Mouse (Mus musculus) kidney, adult 2 months (tissue): Measurements from ENCODE around the gene Rai1. TPM values are rescaled to one million over a fixed set of nuclear protein-coding genes. Genes with fewer than 3 reads are reported as not detected.
A peak's percentile ranks its signal among the peaks of the same experiment; 100 is the strongest.

ENCODE experiments used
- DNase-seq: peaks from one replicate; pipeline ENCODE4 v3.0.0; 2021
- H3K27ac ChIP-seq: fragments of 200-500 bp; 2 replicates; pipeline ENCODE4 v1.5.1; 2012; ENCODE audit warnings: low read depth, low read length, control low read depth, inconsistent platforms; ENCODE audit not compliant: insufficient read depth
- H3K27me3 ChIP-seq: fragments of 200-500 bp; replicated peaks from 2 replicates; pipeline ENCODE4 v1.6.1; 2012; ENCODE audit warnings: mild to moderate bottlenecking, moderate library complexity, low read length, inconsistent platforms; ENCODE audit not compliant: control insufficient read depth, insufficient read depth
- H3K36me3 ChIP-seq: fragments of 200-500 bp; 2 replicates; pipeline ENCODE4 v1.6.1; 2012; ENCODE audit warnings: mild to moderate bottlenecking, moderate library complexity, low read length, inconsistent platforms; ENCODE audit not compliant: control insufficient read depth, insufficient read depth
- H3K4me1 ChIP-seq: fragments of 200-500 bp; 2 replicates; pipeline ENCODE4 v1.6.1; 2011; ENCODE audit warnings: low read length; ENCODE audit not compliant: control insufficient read depth, insufficient read depth
- H3K4me3 ChIP-seq: fragments of 200-500 bp; 2 replicates; pipeline ENCODE4 v1.5.1; 2011; ENCODE audit warnings: mild to moderate bottlenecking, low read depth, low read length, control low read depth; ENCODE audit not compliant: insufficient read depth
- CTCF ChIP-seq: fragments of 200-500 bp; conservative IDR thresholded peaks from 2 replicates; pipeline ENCODE4 v1.5.1; 2011; ENCODE audit warnings: low read depth, mild to moderate bottlenecking, control low read depth, low read length, moderate library complexity, mixed read lengths; ENCODE audit not compliant: insufficient read depth, insufficient read length
- POLR2A ChIP-seq: fragments of 200-500 bp; IDR thresholded peaks from one replicate; pipeline ENCODE4 v1.6.1; 2011; ENCODE audit warnings: low read depth, low read length, control low read depth
- WGBS: fragments of 180-500 bp; shearing (Covaris S2); methylation state at CpG from one replicate; pipeline ENCODE4 v1.1.7; 2018; 5-methylcytosine and 5-hydroxymethylcytosine counted together
- polyA plus RNA-seq: library from polyadenylated mRNA; depleted of rRNA; stranded (reverse); fragments of >200 nt; gene quantifications from 2 replicates; pipeline ENCODE4 v1.2.3, GENCODE M21; 2012

The Rai1 gene
- polyA plus RNA-seq, 1 experiment = 26.1 TPM

DNA sequence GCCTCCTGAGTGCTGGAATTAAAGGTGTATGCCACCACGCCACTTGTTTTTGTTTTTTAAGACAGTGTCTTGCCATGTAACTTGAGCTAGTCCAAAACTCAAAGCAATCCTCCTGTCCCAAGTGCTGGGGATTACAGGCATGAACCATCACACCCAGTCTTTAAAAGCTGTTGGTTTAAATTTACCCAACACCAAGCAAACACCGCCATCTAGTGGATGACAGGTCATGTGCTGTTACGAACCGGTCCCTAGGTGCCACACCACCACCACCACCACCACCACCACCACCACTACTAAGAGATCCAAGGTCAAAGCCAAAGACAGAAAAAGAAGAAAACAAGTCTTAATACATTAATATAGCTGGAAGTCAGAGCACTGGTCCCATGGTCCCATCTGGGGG is 28.0 kb upstream of the Rai1 start:
- WGBS = 17% methylated on average over 4 of the region's 4 CpGs
- Histone ChIP-seq H3K27me3 (no peaks in the 10 kb centered on the region), H3K27ac (no peak overlapping the region), H3K36me3 (no peaks in the 10 kb centered on the region), H3K4me1 (no peaks in the 10 kb centered on the region), H3K4me3 (no peak overlapping the region)
- DNase-seq = peak; percentile 82
- TF ChIP-seq POLR2A = no peak
- peak; percentile 78 for TF ChIP-seq CTCF

DNA sequence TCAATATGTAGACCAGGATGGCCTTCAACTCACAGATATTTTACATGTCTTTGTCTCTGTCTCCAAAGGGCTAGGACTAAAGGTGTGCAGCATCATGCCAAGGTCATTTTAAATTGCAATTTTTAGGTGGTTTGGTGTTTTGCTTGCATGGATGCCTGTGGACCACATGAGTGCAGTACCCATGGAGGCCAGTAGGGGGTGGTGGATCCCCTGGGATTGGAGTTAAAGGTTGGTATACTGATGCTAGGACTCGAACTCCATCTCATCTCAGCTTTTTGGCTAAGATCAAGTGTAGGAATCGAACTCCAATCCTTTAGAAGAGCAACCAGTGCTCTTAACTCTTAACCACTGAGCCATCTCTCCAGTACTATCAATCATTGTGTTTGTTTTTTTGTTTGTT is 20.2 kb upstream of the Rai1 start:
- TF ChIP-seq POLR2A (no peak), CTCF (peak; percentile 82)
- DNase-seq = peak; percentile 58
- Histone ChIP-seq H3K36me3 (no peaks in the 10 kb centered on the region), H3K27me3 (no peaks in the 10 kb centered on the region), H3K27ac (no peak overlapping the region), H3K4me1 (no peaks in the 10 kb centered on the region), H3K4me3 (no peak overlapping the region)
- WGBS = 49% methylated on average over 2 of the region's 2 CpGs

DNA sequence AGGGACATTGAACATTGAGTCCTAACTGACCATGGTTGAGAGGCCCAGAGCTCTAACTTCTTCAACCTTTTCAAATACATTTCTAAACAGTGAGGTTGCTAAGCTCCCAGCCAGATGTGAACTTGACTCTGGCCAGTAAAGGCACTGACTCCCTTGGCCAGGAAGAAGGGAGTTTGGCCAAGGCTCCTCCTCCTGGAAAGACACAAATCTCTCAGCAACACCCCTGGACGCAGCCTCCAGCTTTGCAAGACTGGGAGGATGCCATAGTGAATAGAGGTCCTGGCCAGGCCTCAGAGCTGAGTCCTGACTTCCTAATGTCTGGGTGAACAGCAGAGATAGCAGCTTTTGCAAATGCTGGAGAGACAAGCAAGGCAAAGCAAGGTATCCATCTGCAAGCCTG is 18.1 kb upstream of the Rai1 start:
- Histone ChIP-seq H3K36me3 (no peaks in the 10 kb centered on the region), H3K27ac (no peak overlapping the region), H3K27me3 (no peaks in the 10 kb centered on the region), H3K4me3 (no peak overlapping the region), H3K4me1 (no peaks in the 10 kb centered on the region)
- TF ChIP-seq CTCF = no peak
- TF ChIP-seq POLR2A = no peak
- 67% methylated on average over 1 of the region's 1 CpGs for WGBS
- no peak for DNase-seq

DNA sequence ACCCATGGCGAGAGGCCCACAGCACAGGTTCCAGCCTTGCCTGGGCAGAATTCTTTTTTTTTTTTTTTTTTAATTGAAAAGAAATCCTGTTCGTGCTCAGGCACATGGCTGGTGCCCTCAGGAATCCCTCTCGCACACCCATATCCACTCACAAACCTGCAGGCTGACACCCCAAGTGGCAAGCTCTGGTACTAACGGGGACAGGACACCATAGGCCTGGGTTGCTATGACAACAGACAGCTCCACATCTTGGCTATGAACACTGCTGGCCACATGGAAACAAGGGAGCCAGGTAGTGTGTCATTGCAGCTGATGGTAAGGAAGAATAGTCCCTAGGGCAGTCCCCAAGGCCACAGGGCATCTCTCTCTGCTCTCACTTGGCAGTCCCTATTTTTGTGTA is 15.9 kb upstream of the Rai1 start:
- TF ChIP-seq POLR2A = no peak
- TF ChIP-seq CTCF = no peak

DNA sequence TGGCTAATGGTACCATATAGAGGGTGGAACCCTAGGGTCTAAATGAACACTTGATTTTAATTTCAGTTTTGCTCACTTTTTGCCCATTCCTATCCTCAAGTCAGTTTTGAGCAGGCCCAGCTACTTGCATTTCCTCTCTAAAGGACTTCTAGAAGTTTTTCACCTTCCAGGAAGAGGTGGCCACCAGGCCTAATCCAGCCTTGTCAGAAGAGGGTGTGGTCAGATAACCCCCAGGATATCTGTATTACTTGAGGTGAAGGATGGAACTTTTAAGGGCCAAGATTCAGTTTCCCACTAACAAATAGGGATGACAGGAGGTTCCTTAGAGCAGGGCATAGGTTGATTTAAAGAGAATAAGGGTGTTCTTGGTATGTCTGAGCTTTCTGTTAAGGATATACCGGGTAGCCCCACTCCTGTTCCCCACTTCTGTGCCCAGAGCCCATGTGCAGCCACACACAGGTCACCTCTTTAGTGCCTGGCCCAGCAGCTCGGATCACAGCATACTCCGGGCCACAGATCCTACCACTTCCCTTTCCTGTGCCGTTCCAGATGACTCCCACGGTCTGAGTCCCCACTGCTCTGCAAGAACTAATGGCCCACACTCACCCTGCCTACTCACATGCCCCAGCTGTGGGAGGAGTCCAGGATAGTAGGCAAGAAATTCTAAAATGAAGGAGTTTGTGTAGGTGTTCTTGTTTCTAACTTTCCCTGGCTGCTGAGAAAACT is 14.0 kb upstream of the Rai1 start:
- H3K36me3 ChIP-seq = no peaks in the 10 kb centered on the region
- H3K27ac ChIP-seq = no peak overlapping the region
- no peaks in the 10 kb centered on the region for H3K4me1 ChIP-seq
- TF ChIP-seq CTCF (no peak), POLR2A (no peak)
- H3K27me3 ChIP-seq = no peaks in the 10 kb centered on the region
- WGBS = 43% methylated on average over 5 of the region's 5 CpGs
- no peak for DNase-seq
- H3K4me3 ChIP-seq = no peak overlapping the region

More for the DNA sequence above, 15.9 kb upstream of the Rai1 start:
- Histone ChIP-seq H3K27ac (no peak overlapping the region), H3K27me3 (no peaks in the 10 kb centered on the region), H3K4me1 (no peaks in the 10 kb centered on the region), H3K36me3 (no peaks in the 10 kb centered on the region), H3K4me3 (no peak overlapping the region)
- WGBS = 53% methylated on average over 4 of the region's 4 CpGs
- no peak for DNase-seq

DNA sequence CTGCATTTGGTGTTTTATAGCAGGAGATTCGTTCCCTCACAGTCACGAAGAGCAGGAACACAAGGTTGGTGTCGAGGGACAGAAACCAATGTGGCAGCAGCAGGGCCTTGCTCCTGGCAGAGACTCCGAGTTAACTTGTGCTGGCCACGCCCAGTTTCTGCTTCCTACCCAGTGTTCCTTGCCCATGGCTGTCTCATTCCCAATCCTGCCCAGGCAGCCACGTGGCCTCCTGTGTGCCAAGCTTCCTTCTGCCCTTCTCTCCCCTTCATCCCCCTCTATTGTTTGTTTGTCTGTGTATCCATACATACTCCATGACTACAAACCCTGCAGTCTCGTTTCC is 13.4 kb upstream of the Rai1 start:
- H3K27me3 ChIP-seq = no peaks in the 10 kb centered on the region
- TF ChIP-seq CTCF (no peak), POLR2A (no peak)
- 66% methylated on average over 7 of the region's 7 CpGs for WGBS

DNA sequence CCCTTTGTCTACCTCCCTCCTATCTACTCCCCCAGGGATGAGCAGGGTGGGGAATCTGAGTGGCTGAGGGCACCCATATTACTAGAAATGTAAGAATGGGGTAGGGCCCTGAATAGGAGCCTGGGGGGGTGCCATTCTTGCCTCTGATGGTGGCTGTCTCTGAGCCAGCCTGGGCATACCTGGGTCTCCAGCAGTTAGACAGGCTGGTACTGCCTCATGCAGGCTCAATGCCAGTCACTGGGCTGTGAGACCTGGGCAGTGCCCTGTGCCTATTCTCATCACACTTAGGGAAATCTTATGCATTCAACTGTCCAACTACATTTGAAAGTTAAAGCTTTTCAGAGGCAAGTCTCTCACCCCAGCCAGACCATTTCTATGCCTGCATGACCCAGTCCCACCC is 11.6 kb upstream of the Rai1 start:
- no peaks in the 10 kb centered on the region for H3K36me3 ChIP-seq
- no peaks in the 10 kb centered on the region for H3K27me3 ChIP-seq
- H3K27ac ChIP-seq = no peak overlapping the region
- no peak for DNase-seq
- H3K4me3 ChIP-seq = no peak overlapping the region
- no peaks in the 10 kb centered on the region for H3K4me1 ChIP-seq
- TF ChIP-seq POLR2A = no peak
- TF ChIP-seq CTCF = no peak

More for the DNA sequence above, 13.4 kb upstream of the Rai1 start:
- no peak overlapping the region for H3K4me3 ChIP-seq
- no peak overlapping the region for H3K27ac ChIP-seq
- DNase-seq = no peak
- no peaks in the 10 kb centered on the region for H3K4me1 ChIP-seq
- H3K36me3 ChIP-seq = no peaks in the 10 kb centered on the region
